Mouse (Mus musculus): Measurements from ENCODE around the gene Rpl32. TPM values are rescaled to one million over a fixed set of nuclear protein-coding genes. Genes with fewer than 3 reads are reported as not detected.

Rpl32 gene
- polyA plus RNA-seq, 1 experiment, result 1,894 TPM

GRCm38 (mm10) chr6:115782781-115783180 is 25.8 kb downstream of the Rpl32 start:
- Histone ChIP-seq H3K4me1 (ENCODE audit: control insufficient read depth, insufficient read depth, low read length) (no peaks in the 10 kb centered on the region; the same call in 1 of the 2 replicates), H3K4me3 (replicated peaks; ENCODE audit: control insufficient read depth, low read depth, low read length) (no peak overlapping the region), H3K27ac (ENCODE audit: control insufficient read depth, insufficient read depth, low read depth, low read length, poor library complexity) (no peak overlapping the region)
- TF ChIP-seq CTCF (IDR thresholded peaks at IDR 0.05; ENCODE audit: control insufficient read depth, insufficient read depth, low read length) (no peak), POLR2A (IDR thresholded peaks at IDR 0.05; ENCODE audit: borderline replicate concordance, control insufficient read depth, low read depth, low read length) (no peak)
- WGBS, result 78% methylated on average over 3 of the region's 3 CpGs

DNA sequence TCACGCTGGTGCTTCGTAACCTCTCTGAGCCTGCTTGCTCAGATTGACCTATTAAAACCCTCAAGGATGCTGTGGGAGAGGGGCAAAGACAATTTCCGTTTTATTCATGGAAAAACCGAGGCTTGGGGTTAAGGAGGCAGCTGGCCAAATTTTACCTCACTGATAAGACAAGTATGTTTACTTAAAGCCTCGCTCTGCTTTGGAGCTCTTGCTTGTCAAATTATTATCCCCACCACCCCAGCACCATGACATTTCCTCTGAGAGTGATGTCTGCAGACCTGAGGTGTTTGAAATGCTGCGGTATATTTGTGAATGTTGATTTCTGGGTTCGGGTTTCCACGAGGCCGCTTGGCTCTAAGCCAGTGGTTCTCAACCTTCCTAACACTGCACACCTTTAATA is 32.2 kb downstream of the Rpl32 start:
- H3K27ac ChIP-seq (ENCODE audit: control insufficient read depth, insufficient read depth, low read depth, low read length, poor library complexity), result no peak overlapping the region
- no peak for TF ChIP-seq POLR2A (IDR thresholded peaks at IDR 0.05; ENCODE audit: borderline replicate concordance, control insufficient read depth, low read depth, low read length)
- no peak for TF ChIP-seq CTCF (IDR thresholded peaks at IDR 0.05; ENCODE audit: control insufficient read depth, insufficient read depth, low read length)
- 44% methylated on average over 9 of the region's 9 CpGs for WGBS
- no peak overlapping the region for H3K4me3 ChIP-seq (replicated peaks; ENCODE audit: control insufficient read depth, low read depth, low read length)
- no peaks in the 10 kb centered on the region; the same call in 1 of the 2 replicates for H3K4me1 ChIP-seq (ENCODE audit: control insufficient read depth, insufficient read depth, low read length)

DNA sequence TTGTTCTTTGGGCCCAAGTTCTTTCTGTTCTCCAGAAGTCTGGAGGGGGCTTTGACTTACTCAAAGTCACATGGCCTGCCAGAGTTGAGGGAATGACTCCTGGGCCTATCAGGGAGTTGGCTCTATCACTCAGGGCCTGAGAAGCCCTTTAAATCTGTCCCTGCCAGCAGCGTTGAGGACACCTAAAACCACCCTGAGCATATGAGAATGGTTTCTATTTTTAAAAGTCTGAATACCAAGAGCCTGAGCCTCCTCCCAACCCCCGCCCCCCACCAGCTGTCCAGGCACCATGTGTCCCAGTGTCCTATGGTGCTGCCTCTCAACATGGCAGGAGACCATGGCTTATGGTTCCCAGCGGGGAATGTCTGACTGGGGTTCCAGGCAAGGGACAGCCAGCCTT is 32.7 kb downstream of the Rpl32 start:
- 64% methylated on average over 3 of the region's 3 CpGs for WGBS
- Histone ChIP-seq H3K4me1 (ENCODE audit: control insufficient read depth, insufficient read depth, low read length) (no peaks in the 10 kb centered on the region; the same call in 1 of the 2 replicates), H3K4me3 (replicated peaks; ENCODE audit: control insufficient read depth, low read depth, low read length) (no peak overlapping the region), H3K27ac (ENCODE audit: control insufficient read depth, insufficient read depth, low read depth, low read length, poor library complexity) (no peak overlapping the region)
- no peak for TF ChIP-seq CTCF (IDR thresholded peaks at IDR 0.05; ENCODE audit: control insufficient read depth, insufficient read depth, low read length)
- no peak for TF ChIP-seq POLR2A (IDR thresholded peaks at IDR 0.05; ENCODE audit: borderline replicate concordance, control insufficient read depth, low read depth, low read length)

- whole genome bisulfite sequencing, result 1% methylated on average over 27 of the region's 28 CpGs
- H3K27ac ChIP-seq (ENCODE audit: control insufficient read depth, insufficient read depth, low read depth, low read length, poor library complexity), result no peak within 1 kb of the TSS
- no peaks in the 10 kb centered on the region; the same call in 1 of the 2 replicates for H3K4me1 ChIP-seq (ENCODE audit: control insufficient read depth, insufficient read depth, low read length)
- H3K4me3 ChIP-seq (replicated peaks; ENCODE audit: control insufficient read depth, low read depth, low read length), result peak within 1 kb of the TSS; percentile 52
- TF ChIP-seq POLR2A (IDR thresholded peaks at IDR 0.05; ENCODE audit: borderline replicate concordance, control insufficient read depth, low read depth, low read length), result no peak
- TF ChIP-seq CTCF (IDR thresholded peaks at IDR 0.05; ENCODE audit: control insufficient read depth, insufficient read depth, low read length), result no peak
These were observed 34.0 kb downstream of the Rpl32 start, which contains the start of gene Cand2 for GRCm38 (mm10) chr6:115774501-115774921. Gene Cand2 (plus strand): TSS chr6:115774538.

DNA sequence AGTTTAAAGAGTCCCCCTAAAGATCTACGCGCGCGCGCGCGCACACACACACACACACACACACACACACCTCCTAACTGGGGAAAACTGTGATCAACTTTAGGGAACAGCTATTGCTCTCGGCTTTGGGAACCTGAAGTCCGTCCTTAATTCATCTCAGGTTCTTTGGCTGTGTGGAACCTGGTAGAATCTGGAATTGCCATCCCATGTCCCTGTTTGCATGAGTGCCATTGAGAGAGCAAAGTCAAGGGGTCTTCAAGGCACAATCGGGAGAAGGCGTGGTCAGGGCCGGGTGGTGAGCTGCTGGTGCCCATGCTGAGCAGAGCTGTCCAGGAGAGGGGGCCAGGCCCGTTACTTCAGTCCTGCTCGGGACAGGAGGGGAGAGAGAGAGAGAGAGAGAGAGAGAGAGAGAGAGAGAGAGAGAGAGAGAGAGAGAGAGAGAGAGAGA is 34.6 kb downstream of the Rpl32 start:
- under 1% methylated on average over 14 of the region's 14 CpGs for WGBS
- Histone ChIP-seq H3K4me1 (ENCODE audit: control insufficient read depth, insufficient read depth, low read length) (no peaks in the 10 kb centered on the region; the same call in 1 of the 2 replicates), H3K27ac (ENCODE audit: control insufficient read depth, insufficient read depth, low read depth, low read length, poor library complexity) (no peak overlapping the region), H3K4me3 (replicated peaks; ENCODE audit: control insufficient read depth, low read depth, low read length) (peak overlapping the region; percentile 35)
- TF ChIP-seq POLR2A (IDR thresholded peaks at IDR 0.05; ENCODE audit: borderline replicate concordance, control insufficient read depth, low read depth, low read length), result no peak
- TF ChIP-seq CTCF (IDR thresholded peaks at IDR 0.05; ENCODE audit: control insufficient read depth, insufficient read depth, low read length), result no peak

- Histone ChIP-seq H3K4me3 (replicated peaks; ENCODE audit: control insufficient read depth, low read depth, low read length) (no peak overlapping the region), H3K4me1 (ENCODE audit: control insufficient read depth, insufficient read depth, low read length) (no peaks in the 10 kb centered on the region; the same call in 1 of the 2 replicates), H3K27ac (ENCODE audit: control insufficient read depth, insufficient read depth, low read depth, low read length, poor library complexity) (no peak overlapping the region)
- TF ChIP-seq CTCF (IDR thresholded peaks at IDR 0.05; ENCODE audit: control insufficient read depth, insufficient read depth, low read length) (0 out of 2 replicates have a peak, but pooled peaks have one; percentile 21), POLR2A (IDR thresholded peaks at IDR 0.05; ENCODE audit: borderline replicate concordance, control insufficient read depth, low read depth, low read length) (no peak)
- WGBS, result 73% methylated on average over 1 of the region's 1 CpGs
These were observed 35.9 kb downstream of the Rpl32 start for GRCm38 (mm10) chr6:115772604-115773003.

GRCm38 (mm10) chr6:115772201-115772600 is 36.3 kb downstream of the Rpl32 start:
- Histone ChIP-seq H3K4me1 (ENCODE audit: control insufficient read depth, insufficient read depth, low read length) (no peaks in the 10 kb centered on the region; the same call in 1 of the 2 replicates), H3K4me3 (replicated peaks; ENCODE audit: control insufficient read depth, low read depth, low read length) (no peak overlapping the region), H3K27ac (ENCODE audit: control insufficient read depth, insufficient read depth, low read depth, low read length, poor library complexity) (no peak overlapping the region)
- 75% methylated on average over 6 of the region's 6 CpGs for WGBS
- TF ChIP-seq CTCF (IDR thresholded peaks at IDR 0.05; ENCODE audit: control insufficient read depth, insufficient read depth, low read length), result no peak

DNA sequence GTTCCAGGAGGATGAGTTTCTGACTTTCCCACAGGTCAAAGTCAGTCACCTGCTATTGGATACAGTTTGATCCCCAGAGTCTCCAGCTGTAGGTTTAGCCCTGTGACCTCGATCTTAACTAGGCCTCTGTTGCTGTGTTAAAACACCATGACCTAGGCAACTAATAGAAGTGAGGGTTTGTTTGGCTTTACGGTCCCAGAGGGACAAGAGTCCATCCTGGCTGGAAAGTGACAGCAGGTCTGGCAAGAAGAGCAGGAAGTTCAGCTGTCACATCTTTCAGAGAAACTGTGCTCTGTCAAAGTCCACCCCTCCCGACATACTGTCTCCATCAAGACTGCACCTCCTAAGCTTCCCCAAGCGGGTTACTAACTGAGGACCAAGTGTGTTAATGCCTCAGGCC is 37.7 kb downstream of the Rpl32 start:
- Histone ChIP-seq H3K4me1 (ENCODE audit: control insufficient read depth, insufficient read depth, low read length) (peaks cover 1% of the 10 kb centered on the region), H3K4me3 (replicated peaks; ENCODE audit: control insufficient read depth, low read depth, low read length) (no peak overlapping the region), H3K27ac (ENCODE audit: control insufficient read depth, insufficient read depth, low read depth, low read length, poor library complexity) (no peak overlapping the region; the same call in 1 of the 2 replicates)
- no peak for TF ChIP-seq CTCF (IDR thresholded peaks at IDR 0.05; ENCODE audit: control insufficient read depth, insufficient read depth, low read length)
- TF ChIP-seq POLR2A (IDR thresholded peaks at IDR 0.05; ENCODE audit: borderline replicate concordance, control insufficient read depth, low read depth, low read length), result no peak
- WGBS, result 77% methylated on average over 4 of the region's 4 CpGs

Measured in bone marrow, adult 2 months (tissue).